Mouse (Mus musculus) liver, embryonic 14.5 days (tissue): ENCODE results near the gene Gtsf2.

Experiments used
- CTCF ChIP-seq: IDR thresholded peaks from 2 replicates; pipeline ENCODE4 v1.5.1; 2016; ENCODE audit warnings: antibody characterized with exemption, low read depth, control low read depth
- EP300 ChIP-seq: IDR thresholded peaks from 2 replicates; pipeline ENCODE4 v1.6.1; 2016; ENCODE audit warnings: antibody characterized with exemption, low read depth

DNA sequence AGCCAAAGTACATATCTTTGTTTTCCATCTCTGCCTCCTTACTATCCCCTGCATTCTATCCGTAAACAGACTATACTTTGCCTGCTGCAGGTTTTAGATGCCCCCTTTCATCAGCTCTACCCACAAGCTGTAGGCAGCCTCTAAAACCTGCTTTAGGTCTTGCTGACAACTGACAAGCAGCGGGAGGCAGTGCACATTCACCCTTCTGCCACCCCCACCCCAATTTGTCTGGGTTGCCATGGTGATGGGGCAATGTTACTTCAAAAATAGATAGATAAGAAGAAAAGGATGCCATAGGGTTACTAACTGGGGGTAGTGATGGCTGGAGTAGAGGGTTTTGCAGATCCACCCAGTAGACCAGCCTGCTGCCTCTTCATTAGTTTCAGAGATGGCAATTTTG lies 36.2 kb upstream of the Gtsf2 start:
- TF ChIP-seq CTCF, result no peak
- no peak for TF ChIP-seq EP300
